Mouse (Mus musculus) limb, embryonic 15.5 days (tissue): Measurements from ENCODE around the gene Gm21852. TPM values are rescaled to one million over a fixed set of nuclear protein-coding genes. Genes with fewer than 3 reads are reported as not detected.
"Not testable (repeated sequence)": the region's sequence is repeated elsewhere in the genome, so short reads cannot be mapped to it uniquely, and the experiment has no call there.

Experiments used
- ATAC-seq: fragments of 200-750 bp; cut with Nextera tagmentation; 2 replicates; pipeline ENCODE4 v1.8.0; 2017; ENCODE audit warnings: low read depth, moderate TSS enrichment; ENCODE audit not compliant: insufficient number of reproducible peaks, low FRiP score, low TSS enrichment
- H3K27ac ChIP-seq: fragments of 300-500 bp; sonication (generic); 2 replicates; pipeline ENCODE4 v1.5.1; 2015; ENCODE audit warnings: moderate library complexity, mild to moderate bottlenecking, inconsistent platforms
- H3K27me3 ChIP-seq: fragments of 300-500 bp; sonication (generic); 2 replicates; pipeline ENCODE4 v1.6.1; 2015; ENCODE audit warnings: inconsistent platforms
- H3K36me3 ChIP-seq: fragments of 300-500 bp; sonication (generic); 2 replicates; pipeline ENCODE4 v1.6.1; 2015; ENCODE audit warnings: inconsistent platforms
- H3K4me1 ChIP-seq: fragments of 300-500 bp; sonication (generic); 2 replicates; pipeline ENCODE4 v1.6.1; 2015; ENCODE audit warnings: inconsistent platforms
- H3K4me2 ChIP-seq: fragments of 300-500 bp; sonication (generic); 2 replicates; pipeline ENCODE4 v1.6.1; 2015; ENCODE audit warnings: mild to moderate bottlenecking, inconsistent platforms
- H3K4me3 ChIP-seq: fragments of 300-500 bp; sonication (generic); 2 replicates; pipeline ENCODE4 v1.5.1; 2015; ENCODE audit warnings: mild to moderate bottlenecking, inconsistent platforms
- H3K9ac ChIP-seq: fragments of 300-500 bp; sonication (generic); 2 replicates; pipeline ENCODE4 v1.6.1; 2015; ENCODE audit warnings: inconsistent platforms
- H3K9me3 ChIP-seq: fragments of 300-500 bp; sonication (generic); 2 replicates; pipeline ENCODE4 v1.6.1; 2016; ENCODE audit warnings: inconsistent platforms
- WGBS: fragments of 180-500 bp; shearing (Covaris S2); methylation state at CpG from one replicate; pipeline ENCODE4 v1.1.7; 2015; 5-methylcytosine and 5-hydroxymethylcytosine counted together
- microRNA-seq: library from miRNA; unstranded; fragments of <30 nt; microRNA quantifications from one replicate; pipeline ENCODE4, GENCODE M21; 2016
- polyA plus RNA-seq: library from polyadenylated mRNA; unstranded; fragments of >200 nt; fragmentation: Nextera tagmentation; extraction: Ambion mirVana; gene quantifications from 2 replicates; pipeline ENCODE4 v1.2.1, GENCODE M21; 2015

Gene Gm21852
- polyA plus RNA-seq: not detected in 2 replicates

GRCm38 (mm10) chrY:40651896-40652295 is at the start of gene Gm21852:
Gm21852 (minus strand) TSS chrY:40651996.
- not testable (repeated sequence) for H3K36me3 ChIP-seq, H3K9ac ChIP-seq, H3K27me3 ChIP-seq, ATAC-seq, H3K4me2 ChIP-seq, H3K4me3 ChIP-seq, H3K4me1 ChIP-seq, H3K27ac ChIP-seq, H3K9me3 ChIP-seq
- whole genome bisulfite sequencing: no CpG with 5 or more reads among the region's 3 CpGs

Small RNAs within 50 kb of the gene (microRNA-seq; reads per million reads assigned to microRNA genes)
- gene Gm27466: not detected
- not detected for gene Gm28018

Other genes starting within 250 kb of the Gm21852 start
- gene Gm21797, start 123.8 kb upstream of the Gm21852 start, polyA plus RNA-seq: not detected in 2 replicates
- gene Gm20795, start 152.9 kb upstream of the Gm21852 start, polyA plus RNA-seq: not detected in 2 replicates